Mouse (Mus musculus) ES-Bruce4 (cell line): Measurements from ENCODE around the gene Ptpn14.

Experiments used
- CTCF ChIP-seq: IDR thresholded peaks from one replicate; pipeline ENCODE4 v1.8.1; 2011; ENCODE audit warnings: low read depth, low read length
- POLR2A ChIP-seq: IDR thresholded peaks from one replicate; pipeline ENCODE4 v1.8.1; 2011; ENCODE audit warnings: low read length; ENCODE audit not compliant: insufficient read depth

DNA sequence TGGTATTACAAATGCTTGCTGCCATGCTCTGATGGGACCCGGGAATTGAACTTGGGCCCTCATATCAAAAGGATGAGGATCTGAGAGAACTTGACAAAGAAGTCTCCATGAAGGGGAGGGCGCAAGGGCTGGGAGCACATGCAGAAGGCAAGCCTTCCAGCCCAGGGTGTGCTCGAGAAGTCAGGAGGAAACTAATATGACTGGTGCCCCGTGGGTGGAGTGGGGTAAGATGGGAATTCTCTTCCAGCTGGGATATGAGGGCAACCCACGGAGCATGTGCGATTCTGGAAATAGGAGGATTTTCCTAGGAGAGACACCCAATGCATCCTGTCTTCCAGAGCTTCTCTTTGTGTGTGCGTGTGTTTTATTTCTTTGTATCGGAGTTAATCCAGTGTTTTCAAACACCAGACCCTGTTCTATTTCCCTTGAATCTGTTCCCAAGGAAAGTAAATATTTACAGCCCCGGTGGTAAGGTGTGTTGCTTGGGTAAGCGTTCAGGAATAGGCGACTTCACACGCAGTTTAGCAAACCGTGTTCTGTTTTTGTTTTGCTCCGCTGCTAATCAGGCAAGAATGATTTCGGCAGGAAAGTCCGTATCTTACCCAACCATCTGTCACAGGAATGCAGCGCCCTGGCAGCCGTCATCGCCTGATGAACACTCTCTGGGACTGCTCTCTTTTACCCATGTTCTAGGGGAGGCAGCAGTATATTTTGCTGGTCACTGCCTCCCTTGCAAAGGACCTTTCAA, 28.4 kb downstream of the Ptpn14 start:
- TF ChIP-seq CTCF (no peak), POLR2A (no peak)
